Mouse (Mus musculus): ENCODE results near the gene Abi2. TPM values are rescaled to one million over a fixed set of nuclear protein-coding genes. Genes with fewer than 3 reads are reported as not detected.

Abi2 gene
- total RNA-seq, 2 experiments from 2014 or later = 24.2 to 33.6 TPM

- no peak for DNase-seq
Observed at GRCm38 (mm10) chr1:60489660-60490059, 80.2 kb downstream of the Abi2 start.

GRCm38 (mm10) chr1:60490510-60490909 is 81.1 kb downstream of the Abi2 start:
- DNase-seq = no peak

GRCm38 (mm10) chr1:60492404-60492803 is 83.0 kb downstream of the Abi2 start:
- no peak for DNase-seq

GRCm38 (mm10) chr1:60493421-60493820 is 84.0 kb downstream of the Abi2 start:
- DNase-seq = no peak

- no peak for DNase-seq
Observed at GRCm38 (mm10) chr1:60503456-60503855, 94.0 kb downstream of the Abi2 start.

GRCm38 (mm10) chr1:60510584-60510983 is 101.2 kb downstream of the Abi2 start:
- DNase-seq = no peak

- DNase-seq = no peak
Observed at GRCm38 (mm10) chr1:60530107-60530506, 120.7 kb downstream of the Abi2 start.

- DNase-seq = no peak
Observed at GRCm38 (mm10) chr1:60530636-60531035, 121.2 kb downstream of the Abi2 start.

Other genes with a start within 250 kb of the Abi2 start
- 10 to 100 TPM; 22.4 to 32.3 TPM for gene Nbeal1, start 229.0 kb upstream of the Abi2 start, total RNA-seq (2021)
- 10 to 100 TPM; 12.5 to 18.5 TPM for gene Cyp20a1, start 66.3 kb upstream of the Abi2 start, total RNA-seq (2021)
- gene Raph1, start 157.5 kb downstream of the Abi2 start, total RNA-seq (2021) = 10 to 100 TPM; 48.1 to 79.4 TPM